Mouse (Mus musculus): ENCODE results near the gene Olfr211.

Olfr211 gene

GRCm38 (mm10) chr6:116488791-116489190 is at the start of gene Olfr211:
Olfr211 (plus strand) TSS chr6:116489091.
- in situ Hi-C loops (cut with MboI, MseI), result no loop called here

GRCm38 (mm10) chr6:116439531-116439930 is 49.4 kb upstream of the Olfr211 start:
- in situ Hi-C loops (cut with MboI, MseI), result no loop called here

- in situ Hi-C loops (cut with MboI, MseI), result no loop called here
Measured at GRCm38 (mm10) chr6:116440447-116440846, 48.4 kb upstream of the Olfr211 start.

- in situ Hi-C loops (cut with MboI, MseI), result no loop called here
Measured at GRCm38 (mm10) chr6:116440849-116441248, 48.0 kb upstream of the Olfr211 start.

GRCm38 (mm10) chr6:116455781-116456180 is 33.1 kb upstream of the Olfr211 start:
- in situ Hi-C loops (cut with MboI, MseI), result no loop called here

GRCm38 (mm10) chr6:116456482-116456881 is 32.4 kb upstream of the Olfr211 start:
- in situ Hi-C loops (cut with MboI, MseI), result no loop called here

GRCm38 (mm10) chr6:116458728-116459127 is 30.2 kb upstream of the Olfr211 start:
- in situ Hi-C loops (cut with MboI, MseI), result no loop called here

GRCm38 (mm10) chr6:116459232-116459631 is 29.7 kb upstream of the Olfr211 start:
- in situ Hi-C loops (cut with MboI, MseI), result no loop called here

- in situ Hi-C loops (cut with MboI, MseI), result no loop called here
Measured at GRCm38 (mm10) chr6:116460544-116461283, 28.2 kb upstream of the Olfr211 start, which contains the start of gene Alox5. Alox5 (minus strand) TSS chr6:116461178.

GRCm38 (mm10) chr6:116468081-116468480 is 20.8 kb upstream of the Olfr211 start:
- in situ Hi-C loops (cut with MboI, MseI), result no loop called here

- in situ Hi-C loops (cut with MboI, MseI), result no loop called here
Measured at GRCm38 (mm10) chr6:116485081-116485480, 3.8 kb upstream of the Olfr211 start.

GRCm38 (mm10) chr6:116486833-116487232 is 2.1 kb upstream of the Olfr211 start:
- in situ Hi-C loops (cut with MboI, MseI), result no loop called here

- in situ Hi-C loops (cut with MboI, MseI), result no loop called here
Measured at GRCm38 (mm10) chr6:116493742-116494141, 4.9 kb downstream of the Olfr211 start.

GRCm38 (mm10) chr6:116495960-116496359 is 7.1 kb downstream of the Olfr211 start:
- in situ Hi-C loops (cut with MboI, MseI), result no loop called here

GRCm38 (mm10) chr6:116506302-116507003 is 17.6 kb downstream of the Olfr211 start, which contains the start of gene Olfr212:
Olfr212 (plus strand) TSS chr6:116506516.
- in situ Hi-C loops (cut with MboI, MseI), result loop anchor here in 1 of 2 experiments (10.0 kb wide), 1 partner anchor 498 kb away; no protein-coding TSS in a partner anchor

- in situ Hi-C loops (cut with MboI, MseI), result no loop called here
Measured at GRCm38 (mm10) chr6:116514832-116515231, 25.9 kb downstream of the Olfr211 start.

- in situ Hi-C loops (cut with MboI, MseI), result loop anchor here (5.0 to 10.0 kb wide), 2 partner anchors 369 to 1297 kb away; no protein-coding TSS in a partner anchor
Measured at GRCm38 (mm10) chr6:116538156-116538555, 49.3 kb downstream of the Olfr211 start, which contains the start of gene Olfr213. Olfr213 (plus strand) TSS chr6:116538456.

- in situ Hi-C loops (cut with MboI, MseI), result no loop called here
Measured at GRCm38 (mm10) chr6:116542500-116542899, 53.6 kb downstream of the Olfr211 start.
